Mouse (Mus musculus) spleen, adult 2 months (tissue): ENCODE measurements around the gene Pkd1l3. TPM values are rescaled to one million over a fixed set of nuclear protein-coding genes. Genes with fewer than 3 reads are reported as not detected.

ENCODE experiments used
- DNase-seq, 2 experiments: peaks; one replicate each; pipeline versions ENCODE4 v3.0.0 to v3.0.0-alpha.2; 2012 to 2021; ENCODE audit warnings: low spot score in 2 of 2, low read depth in 1 of 2
- H3K27ac ChIP-seq: fragments of 200-500 bp; 2 replicates; pipeline ENCODE4 v1.5.1; 2012; ENCODE audit warnings: low read length, inconsistent platforms; ENCODE audit not compliant: insufficient read depth
- H3K27me3 ChIP-seq: fragments of 200-500 bp; 2 replicates; pipeline ENCODE4 v1.6.1; 2012; ENCODE audit warnings: mild to moderate bottlenecking, moderate library complexity, low read length, inconsistent platforms; ENCODE audit not compliant: control insufficient read depth, insufficient read depth
- H3K36me3 ChIP-seq: fragments of 200-500 bp; 2 replicates; pipeline ENCODE4 v1.6.1; 2012; ENCODE audit warnings: mild to moderate bottlenecking, low read length, inconsistent platforms; ENCODE audit not compliant: control insufficient read depth, insufficient read depth
- H3K4me1 ChIP-seq: fragments of 200-500 bp; 2 replicates; pipeline ENCODE4 v1.6.1; 2011; ENCODE audit warnings: inconsistent platforms; ENCODE audit not compliant: control insufficient read depth, insufficient read depth, insufficient read length
- H3K4me3 ChIP-seq: fragments of 200-500 bp; 2 replicates; pipeline ENCODE4 v1.5.1; 2011; ENCODE audit warnings: mild to moderate bottlenecking, inconsistent platforms; ENCODE audit not compliant: insufficient read depth, insufficient read length; ENCODE audit errors: extremely low read depth
- CTCF ChIP-seq: fragments of 200-500 bp; IDR thresholded peaks from 2 replicates; pipeline ENCODE4 v1.5.1; 2011; ENCODE audit warnings: mild to moderate bottlenecking, inconsistent platforms; ENCODE audit not compliant: insufficient read depth, insufficient read length, insufficient replicate concordance; ENCODE audit errors: extremely low read depth
- POLR2A ChIP-seq: fragments of 200-500 bp; IDR thresholded peaks from 2 replicates; pipeline ENCODE4 v1.6.1; 2011; ENCODE audit warnings: low read depth, low read length, inconsistent platforms
- WGBS: fragments of 180-500 bp; shearing (Covaris S2); methylation state at CpG from one replicate; pipeline ENCODE4 v1.1.7; 2018; 5-methylcytosine and 5-hydroxymethylcytosine counted together
- polyA plus RNA-seq: library from polyadenylated mRNA; depleted of rRNA; stranded (reverse); fragments of >200 nt; gene quantifications from 2 replicates; pipeline ENCODE4 v1.2.3, GENCODE M21; 2012

The Pkd1l3 gene
- polyA plus RNA-seq, 1 experiment, result 0.91 TPM

DNA sequence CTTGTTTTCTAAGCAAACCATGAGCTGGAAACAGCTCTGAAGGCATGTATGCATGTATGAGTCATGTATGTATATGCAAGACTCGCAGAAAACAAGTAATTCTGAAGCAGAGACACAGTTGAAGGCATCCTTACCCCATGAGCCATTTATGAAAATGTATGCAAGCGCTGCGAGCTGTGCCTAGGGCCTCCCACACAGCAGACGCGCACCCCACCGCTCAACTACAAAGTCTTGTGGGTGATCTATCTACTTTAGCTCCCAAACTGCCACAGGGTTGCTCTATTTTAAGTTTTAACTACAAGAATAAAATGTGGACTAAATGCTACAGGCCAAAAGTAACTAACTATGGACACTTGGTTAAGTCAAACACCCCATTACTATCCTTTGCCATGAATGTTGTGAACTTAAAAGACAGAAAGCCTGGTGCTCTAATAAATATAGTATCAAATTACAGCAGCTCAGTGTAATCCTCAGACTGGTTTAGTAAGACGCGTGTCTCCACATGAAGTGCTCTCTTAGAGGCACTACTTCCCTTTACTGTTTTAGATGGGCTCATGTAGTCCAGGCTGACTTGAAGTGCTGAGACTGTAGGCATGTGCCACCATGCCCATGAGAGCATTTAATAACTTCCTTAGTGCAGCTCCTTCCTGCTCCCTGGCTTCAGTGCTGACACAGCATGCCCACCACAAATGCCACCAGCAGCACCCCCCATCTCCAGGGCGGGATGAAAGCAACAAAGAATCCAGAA, 61.8 kb downstream of the Pkd1l3 start:
- no peaks in the 10 kb centered on the region for H3K4me1 ChIP-seq
- H3K4me3 ChIP-seq, result no peak overlapping the region
- no peak overlapping the region for H3K27ac ChIP-seq
- TF ChIP-seq CTCF, result no peak
- no peak for TF ChIP-seq POLR2A
- 87% methylated on average over 9 of the region's 9 CpGs for WGBS
- H3K27me3 ChIP-seq, result no peaks in the 10 kb centered on the region
- no peak for DNase-seq
- H3K36me3 ChIP-seq, result peaks cover 66% of the 10 kb centered on the region

DNA sequence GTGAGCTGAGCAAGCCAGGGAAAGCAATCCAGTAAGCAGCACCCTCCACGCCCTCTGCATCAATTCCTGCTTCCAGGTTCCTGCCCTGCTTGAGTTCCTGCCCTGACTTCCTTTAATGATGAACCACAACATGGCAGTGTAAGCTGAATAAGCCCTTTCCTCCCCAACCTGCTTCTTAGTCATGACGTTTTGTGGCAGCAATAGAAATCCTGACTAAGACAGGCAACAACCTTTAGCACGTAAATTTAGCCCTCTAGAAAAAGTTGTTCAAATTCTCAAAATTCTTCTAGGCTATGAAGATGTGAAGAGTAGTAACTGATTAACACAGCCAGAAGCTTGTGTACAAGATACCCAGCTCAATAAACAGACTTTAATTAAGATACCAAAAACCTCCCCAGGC, 67.2 kb downstream of the Pkd1l3 start:
- H3K4me1 ChIP-seq, result no peaks in the 10 kb centered on the region
- peaks cover 44% of the 10 kb centered on the region for H3K36me3 ChIP-seq
- H3K4me3 ChIP-seq, result no peak overlapping the region
- TF ChIP-seq CTCF (no peak), POLR2A (no peak)
- WGBS, result 75% methylated on average over 3 of the region's 3 CpGs
- no peak for DNase-seq
- no peaks in the 10 kb centered on the region for H3K27me3 ChIP-seq
- no peak overlapping the region for H3K27ac ChIP-seq

DNA sequence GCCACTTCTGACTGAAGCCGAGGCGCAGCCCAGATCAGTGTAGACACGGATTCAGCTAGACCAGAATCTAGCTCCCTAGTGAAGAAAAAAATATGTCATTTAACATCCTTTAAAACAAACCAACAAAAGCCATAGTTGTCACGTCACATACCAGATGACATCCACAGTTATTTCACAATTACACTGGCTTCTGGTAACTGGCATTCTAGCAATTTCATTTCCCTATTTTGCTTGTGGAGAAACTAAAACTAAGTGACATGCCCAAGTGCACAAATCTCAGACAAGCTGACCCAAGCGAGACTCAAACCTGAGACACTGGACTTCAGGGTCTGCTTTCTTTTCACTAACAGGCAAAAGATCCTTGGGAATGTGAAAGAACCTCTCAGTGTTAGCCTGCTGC, 67.8 kb downstream of the Pkd1l3 start:
- Histone ChIP-seq H3K4me3 (no peak overlapping the region), H3K36me3 (peaks cover 41% of the 10 kb centered on the region), H3K27me3 (no peaks in the 10 kb centered on the region), H3K4me1 (peaks cover 1% of the 10 kb centered on the region; the same call in 1 of the 2 replicates), H3K27ac (no peak overlapping the region)
- no peak for DNase-seq
- TF ChIP-seq POLR2A, result no peak
- TF ChIP-seq CTCF, result no peak
- WGBS, result 72% methylated on average over 5 of the region's 5 CpGs

DNA sequence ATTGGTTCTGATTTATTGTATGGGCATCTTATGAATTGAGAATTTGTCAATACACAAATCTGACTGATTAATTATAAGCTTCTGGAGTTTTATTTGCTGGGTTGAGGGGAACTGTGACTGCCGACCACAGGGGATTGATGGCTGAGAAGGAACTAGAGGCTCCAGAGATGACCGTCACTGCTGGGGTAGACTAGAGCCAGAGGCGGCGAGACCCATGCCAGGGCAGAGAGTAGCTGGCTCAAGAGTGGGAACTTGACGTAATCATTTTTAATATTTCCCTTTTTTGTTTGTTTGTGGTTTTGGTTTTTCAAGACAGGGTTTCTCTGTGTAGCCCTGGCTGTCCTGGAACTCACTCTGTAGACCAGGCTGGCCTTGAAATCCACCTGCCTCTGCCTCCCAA, 72.9 kb downstream of the Pkd1l3 start:
- Histone ChIP-seq H3K36me3 (peaks cover 8% of the 10 kb centered on the region), H3K27me3 (no peaks in the 10 kb centered on the region), H3K4me1 (peaks cover 9% of the 10 kb centered on the region; the same call in 1 of the 2 replicates), H3K4me3 (no peak overlapping the region), H3K27ac (no peak overlapping the region)
- TF ChIP-seq CTCF, result no peak
- no peak for TF ChIP-seq POLR2A
- 75% methylated on average over 5 of the region's 5 CpGs for WGBS
- no peak for DNase-seq

DNA sequence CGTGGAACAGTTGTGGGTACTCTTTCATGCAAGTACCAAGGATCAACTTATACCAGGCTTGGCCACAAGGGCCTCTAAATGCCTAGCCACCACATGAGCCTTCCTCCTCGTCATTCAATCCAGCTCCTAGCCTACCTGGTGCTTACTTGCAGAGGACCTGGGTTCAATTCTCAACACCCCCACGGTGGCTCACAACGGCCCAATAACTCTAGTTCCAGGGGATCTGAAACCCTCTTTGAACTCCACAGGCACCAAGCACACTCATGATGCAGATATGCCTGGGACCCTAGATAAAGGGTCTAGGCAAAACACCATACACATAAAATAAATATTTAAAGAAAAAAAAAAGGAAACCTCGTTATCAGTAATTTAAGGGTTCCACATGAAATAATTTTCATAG, 77.5 kb downstream of the Pkd1l3 start:
- H3K4me3 ChIP-seq, result no peak overlapping the region

DNA sequence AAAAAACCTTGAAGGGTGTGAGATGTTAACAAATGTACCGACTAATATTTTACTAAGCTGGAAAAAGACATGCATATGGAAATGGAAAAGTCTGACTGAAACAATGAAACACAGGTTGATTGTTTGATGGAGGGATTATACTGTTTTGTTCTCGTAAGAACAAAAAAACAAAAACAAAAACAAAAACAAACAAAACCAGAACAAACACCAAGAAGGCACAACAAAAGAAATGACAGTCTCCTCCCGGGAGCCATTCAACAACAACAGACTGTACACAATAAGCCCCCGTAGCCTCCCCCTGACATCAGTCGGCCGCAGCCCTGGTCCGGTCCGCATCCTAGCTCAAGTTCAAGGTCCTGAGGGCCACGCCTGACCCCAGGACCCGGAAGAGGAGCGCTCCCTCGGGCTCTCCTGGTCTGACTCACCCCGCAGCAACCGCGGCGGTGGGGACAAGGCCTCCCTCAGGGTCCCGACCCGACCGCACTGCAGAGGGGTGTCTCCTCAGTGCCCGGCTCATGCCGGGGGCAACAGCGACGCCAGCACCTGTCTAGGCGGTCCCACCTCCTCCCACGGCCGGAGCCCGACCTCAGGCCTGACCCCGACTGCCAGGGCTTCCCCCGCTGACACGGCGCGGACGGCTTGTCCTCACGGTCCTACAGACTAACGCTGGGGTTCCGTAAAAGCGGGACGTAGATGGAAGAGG, 78.3 kb downstream of the Pkd1l3 start:
- WGBS, result under 1% methylated on average over 38 of the region's 38 CpGs
- Histone ChIP-seq H3K36me3 (no peaks in the 10 kb centered on the region), H3K27me3 (no peaks in the 10 kb centered on the region), H3K27ac (peak overlapping the region; percentile 88), H3K4me3 (peak overlapping the region; percentile 98), H3K4me1 (peaks cover 10% of the 10 kb centered on the region; the same call in 1 of the 2 replicates)
- TF ChIP-seq POLR2A, result no peak
- TF ChIP-seq CTCF, result no peak
- no peak for DNase-seq

More for the DNA sequence above, 77.5 kb downstream of the Pkd1l3 start:
- TF ChIP-seq POLR2A, result no peak
- 0 out of 2 replicates have a peak, but pooled peaks have one; percentile 2 for TF ChIP-seq CTCF
- DNase-seq, result no peak
- H3K4me1 ChIP-seq, result peaks cover 12% of the 10 kb centered on the region; the same call in 1 of the 2 replicates
- no peaks in the 10 kb centered on the region for H3K36me3 ChIP-seq
- 39% methylated on average over 5 of the region's 5 CpGs for WGBS
- H3K27me3 ChIP-seq, result no peaks in the 10 kb centered on the region
- H3K27ac ChIP-seq, result no peak overlapping the region

DNA sequence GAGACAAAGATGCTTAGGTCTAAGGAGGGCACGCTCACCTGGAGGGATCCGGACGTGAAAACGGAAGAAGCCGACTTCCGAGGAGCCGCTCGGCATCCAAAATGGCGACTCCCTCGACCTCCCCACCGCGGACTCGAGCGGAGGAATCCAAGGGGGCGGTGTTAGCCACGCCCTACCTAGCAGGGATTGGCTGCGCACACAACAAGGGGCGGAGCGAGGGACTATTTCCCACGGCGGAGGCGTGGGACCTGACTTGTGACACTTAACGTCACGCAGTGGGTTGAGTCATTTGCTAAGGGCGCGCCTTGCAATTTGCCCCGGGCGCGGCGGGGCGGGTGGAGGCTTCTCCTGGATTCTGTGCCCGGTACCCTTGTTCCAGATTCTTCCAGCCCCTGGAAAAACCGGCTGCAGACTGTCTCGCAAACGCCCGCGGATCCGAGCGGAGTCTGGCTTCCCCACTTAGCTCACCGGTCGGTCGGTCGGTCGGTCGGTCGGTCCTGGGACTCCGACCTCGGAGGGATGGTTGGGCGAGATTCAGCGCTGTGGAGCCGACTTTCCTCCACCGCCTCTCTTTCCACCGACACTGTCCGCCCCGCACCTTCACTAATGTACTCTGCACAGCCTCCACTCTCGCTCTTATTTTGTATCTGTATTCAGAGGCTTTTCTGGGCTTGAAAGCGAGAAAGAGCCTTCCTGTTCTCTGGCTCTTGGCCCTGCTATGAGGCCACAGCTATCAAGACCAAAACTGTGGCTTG, 79.0 kb downstream of the Pkd1l3 start, which contains the start of gene Ist1:
Gene Ist1, minus strand, starts transcription at position 115 of the 755 bp plus-strand sequence.
- Histone ChIP-seq H3K27ac (peak within 1 kb of the TSS; percentile 88), H3K27me3 (no peaks in the 10 kb centered on the region), H3K36me3 (no peaks in the 10 kb centered on the region), H3K4me1 (peaks cover 10% of the 10 kb centered on the region; the same call in 1 of the 2 replicates), H3K4me3 (peak within 1 kb of the TSS; percentile 98)
- peak; percentile 97 to 98 for DNase-seq
- TF ChIP-seq CTCF (no peak), POLR2A (peak; percentile 65)
- WGBS, result under 1% methylated on average over 57 of the region's 57 CpGs
